Mouse (Mus musculus): ENCODE data around the gene Slco6d1.
"Not testable (repeated sequence)": the region's sequence is repeated elsewhere in the genome, so short reads cannot be mapped to it uniquely, and the experiment has no call there.

The Slco6d1 gene

GRCm38 (mm10) chr1:98420824-98421223 lies at the start of gene Slco6d1:
Gene Slco6d1 (plus strand): TSS chr1:98421124.
- no peak for DNase-seq

- DNase-seq = no peak
Observed at GRCm38 (mm10) chr1:98392001-98392400, 28.9 kb upstream of the Slco6d1 start.

GRCm38 (mm10) chr1:98447929-98448328 lies 27.0 kb downstream of the Slco6d1 start:
- no peak for DNase-seq

GRCm38 (mm10) chr1:98459224-98459623 lies 38.3 kb downstream of the Slco6d1 start:
- DNase-seq = not testable (repeated sequence)

DNA sequence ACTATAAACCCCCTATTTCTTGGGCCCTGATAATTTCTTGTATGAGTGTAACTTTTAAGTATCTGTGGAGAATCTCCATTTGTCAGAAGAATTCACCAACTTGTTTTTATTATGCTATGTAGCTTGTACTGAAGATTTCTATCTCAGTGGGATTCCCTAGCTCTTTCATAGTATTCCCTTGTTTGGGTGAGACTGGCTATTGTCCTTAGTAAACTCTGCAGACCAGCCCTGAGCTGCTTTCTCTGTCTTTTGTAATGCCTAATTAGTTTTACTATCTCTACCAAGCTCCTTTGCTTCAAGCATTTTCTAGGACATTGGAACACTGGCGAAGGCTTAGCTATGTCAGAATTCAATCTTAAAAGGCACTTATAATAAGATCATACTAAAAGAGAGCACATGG lies 55.5 kb downstream of the Slco6d1 start:
- not testable (repeated sequence) for DNase-seq

GRCm38 (mm10) chr1:98479243-98479642 lies 58.3 kb downstream of the Slco6d1 start:
- no peak for DNase-seq

- peak; percentile 15 for DNase-seq
Observed at GRCm38 (mm10) chr1:98505982-98506381, 85.1 kb downstream of the Slco6d1 start.

- DNase-seq = no peak
Observed at GRCm38 (mm10) chr1:98522977-98523376, 102.1 kb downstream of the Slco6d1 start.

- DNase-seq = no peak
Observed at GRCm38 (mm10) chr1:98523537-98523936, 102.6 kb downstream of the Slco6d1 start.

DNA sequence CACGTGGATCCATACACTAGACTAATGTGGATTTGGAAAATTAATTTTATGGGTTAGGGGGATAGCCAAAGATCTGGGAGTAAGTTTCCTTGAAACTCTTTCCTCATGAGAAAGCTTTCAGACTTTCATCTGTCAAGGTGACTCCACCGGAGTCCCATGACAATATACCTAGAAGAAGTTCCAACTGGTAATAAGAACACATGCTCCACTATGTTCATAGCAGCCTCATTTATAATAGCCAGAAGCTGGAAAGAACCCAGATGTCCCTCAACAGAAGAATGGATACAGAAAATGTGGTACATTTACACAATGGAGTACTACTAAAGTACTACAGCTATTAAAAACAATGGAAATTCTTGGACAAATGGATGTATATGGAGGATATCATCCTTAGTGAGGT lies 107.4 kb downstream of the Slco6d1 start:
- not testable (repeated sequence) for DNase-seq

- no peak for DNase-seq
Observed at GRCm38 (mm10) chr1:98545372-98545771, 124.4 kb downstream of the Slco6d1 start.

GRCm38 (mm10) chr1:98554388-98554787 lies 133.5 kb downstream of the Slco6d1 start:
- no peak for DNase-seq

DNA sequence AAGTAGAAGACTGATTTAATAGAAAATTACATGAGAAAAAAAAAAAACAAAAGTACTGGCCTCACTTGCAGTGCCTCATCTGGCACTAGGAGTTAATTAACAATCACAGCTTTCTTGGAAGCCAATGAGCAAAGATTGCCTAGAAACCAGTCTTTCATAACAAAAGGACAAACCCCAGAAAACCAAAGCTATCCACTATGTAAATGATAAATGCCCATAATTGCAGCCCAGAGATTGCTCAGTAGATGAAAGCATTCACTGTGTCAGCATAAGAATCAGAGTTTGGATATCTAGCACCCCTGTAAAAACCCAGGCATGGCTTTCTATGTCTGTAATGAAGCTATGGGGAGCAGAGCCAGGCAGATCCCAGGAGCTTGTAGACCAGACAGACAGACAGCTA lies 144.8 kb downstream of the Slco6d1 start:
- DNase-seq = no peak
